Mouse (Mus musculus) lung, postnatal 0 days (tissue): ENCODE data around the gene Exoc6.
"Not testable (repeated sequence)": the region's sequence is repeated elsewhere in the genome, so short reads cannot be mapped to it uniquely, and the experiment has no call there.

ENCODE experiments used
- CTCF ChIP-seq: IDR thresholded peaks from 2 replicates; pipeline ENCODE4 v1.5.1; 2016; ENCODE audit warnings: antibody characterized with exemption, mild to moderate bottlenecking
- EP300 ChIP-seq: IDR thresholded peaks from 2 replicates; pipeline ENCODE4 v1.6.1; 2016; ENCODE audit warnings: antibody characterized with exemption, mild to moderate bottlenecking, control low read depth

- not testable (repeated sequence) for TF ChIP-seq CTCF, EP300
Observed at GRCm38 (mm10) chr19:37527736-37528135, 22.5 kb upstream of the Exoc6 start.
